Mouse (Mus musculus): ENCODE results near the gene Golt1b.

GRCm38 (mm10) chr6:142395756-142396155, 8.7 kb downstream of the Golt1b start:
- TF ChIP-seq CTCF (IDR thresholded peaks at IDR 0.05; ENCODE audit: low read depth, low read length) (no peak), POLR2A (IDR thresholded peaks at IDR 0.05; ENCODE audit: borderline replicate concordance, low read depth, low read length) (no peak)
